Mouse (Mus musculus): ENCODE measurements around the gene Serpina3k. TPM values are rescaled to one million over a fixed set of nuclear protein-coding genes. Genes with fewer than 3 reads are reported as not detected.
"Not testable (repeated sequence)": the region's sequence is repeated elsewhere in the genome, so short reads cannot be mapped to it uniquely, and the experiment has no call there.

Gene Serpina3k
- total RNA-seq, 2 experiments from 2014 or later, result 1.4 to 12.2 TPM

- DNase-seq, result not testable (repeated sequence)
These were observed 48.6 kb downstream of the Serpina3k start for GRCm38 (mm10) chr12:104386878-104387277.

- no peak for DNase-seq
These were observed 50.2 kb downstream of the Serpina3k start for GRCm38 (mm10) chr12:104388477-104388876.

- DNase-seq, result not testable (repeated sequence)
These were observed 52.8 kb downstream of the Serpina3k start for GRCm38 (mm10) chr12:104391057-104391456.

Other genes starting within 250 kb of the Serpina3k start
- gene Serpina5, start 237.4 kb upstream of the Serpina3k start, total RNA-seq (2021), result under 1 TPM in 1 of 2 experiments, not detected in 1; 0.13 TPM
- not detected for gene Serpina3a, start 225.8 kb upstream of the Serpina3k start, total RNA-seq (2021)
- gene Serpina3b, start 210.5 kb upstream of the Serpina3k start, total RNA-seq (2021), result under 1 TPM; 0.40 to 0.56 TPM
- gene Serpina3c, start 184.6 kb upstream of the Serpina3k start, total RNA-seq (2021), result 10 to 100 TPM; 15.0 to 21.3 TPM
- gene Serpina3f, start 123.9 kb upstream of the Serpina3k start, total RNA-seq (2021), result under 1 TPM; 0.13 to 0.23 TPM
- gene Serpina3g, start 102.2 kb upstream of the Serpina3k start, total RNA-seq (2021), result 1 to 10 TPM; 3.4 to 4.1 TPM
- under 1 TPM in 1 of 2 experiments, not detected in 1; 0.26 TPM for gene Serpina3i, start 75.4 kb upstream of the Serpina3k start, total RNA-seq (2021)
- gene Serpina3j, start 23.9 kb upstream of the Serpina3k start, total RNA-seq (2021), result not detected
- 1 to 10 TPM in 1 of 2 experiments, under 1 TPM in 1; 0.72 to 2.1 TPM for gene Serpina3m, start within 50 bp of the Serpina3k start, total RNA-seq (2021)
- 10 to 100 TPM in 1 of 2 experiments, 1 to 10 TPM in 1; 4.4 to 18.2 TPM for gene Serpina3n, start 68.2 kb downstream of the Serpina3k start, total RNA-seq (2021)
- gene Gsc, start 134.8 kb downstream of the Serpina3k start, total RNA-seq (2021), result not detected